Mouse (Mus musculus) activated CD4-positive, CD25-positive, alpha-beta regulatory T cell, adult 4 months (primary cell): ENCODE measurements around the gene Cln3. TPM values are rescaled to one million over a fixed set of nuclear protein-coding genes. Genes with fewer than 3 reads are reported as not detected.

Experiments used
- ATAC-seq: one replicate; pipeline ENCODE4 v1.8.0; 2017
- polyA plus RNA-seq, 2 experiments: library from polyadenylated mRNA; unstranded; fragments of 100-300 nt; shearing (Covaris generic); gene quantifications; one replicate each; pipeline ENCODE4 v1.2.1; 2017

The Cln3 gene
- polyA plus RNA-seq, 2 experiments from 2014 or later: 42.7 to 46.2 TPM

DNA sequence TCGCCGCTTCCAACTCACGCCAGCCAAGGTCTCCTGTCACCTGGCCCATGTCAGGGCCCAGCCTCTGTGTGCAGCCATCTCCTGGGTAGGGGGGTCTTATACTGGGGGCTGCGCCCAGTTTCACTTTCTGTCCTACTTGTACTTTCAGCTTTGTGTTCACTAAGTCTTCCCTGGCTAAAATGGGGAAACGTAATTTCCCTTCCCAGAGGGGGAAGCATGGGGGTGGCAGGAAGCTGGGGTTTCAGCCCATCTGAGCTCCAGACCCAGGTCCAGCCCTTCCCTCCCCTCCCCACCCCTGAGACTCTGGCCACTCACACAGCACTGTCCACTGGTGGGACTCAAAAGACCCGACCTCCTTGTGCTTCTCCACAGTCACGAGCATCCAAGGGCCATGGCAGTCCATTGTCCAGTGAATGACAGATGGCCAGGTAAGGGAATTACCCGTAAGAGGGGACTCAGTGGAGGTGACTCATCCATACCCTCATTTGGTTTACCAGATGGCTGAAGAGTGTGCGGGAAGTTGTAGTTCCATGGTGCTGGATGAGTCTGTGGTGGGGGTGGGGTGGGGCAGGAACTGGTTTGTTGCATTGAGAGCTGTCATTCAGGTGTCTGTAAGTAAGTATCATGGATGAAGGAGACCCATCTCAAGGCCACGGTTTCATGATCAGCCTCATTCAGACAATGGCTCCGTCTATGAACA is 9.4 kb upstream of the Cln3 start, which contains the start of gene Il27:
Gene Il27, minus strand, starts transcription at position 80 of the 700 bp plus-strand sequence.
- no peak for ATAC-seq

DNA sequence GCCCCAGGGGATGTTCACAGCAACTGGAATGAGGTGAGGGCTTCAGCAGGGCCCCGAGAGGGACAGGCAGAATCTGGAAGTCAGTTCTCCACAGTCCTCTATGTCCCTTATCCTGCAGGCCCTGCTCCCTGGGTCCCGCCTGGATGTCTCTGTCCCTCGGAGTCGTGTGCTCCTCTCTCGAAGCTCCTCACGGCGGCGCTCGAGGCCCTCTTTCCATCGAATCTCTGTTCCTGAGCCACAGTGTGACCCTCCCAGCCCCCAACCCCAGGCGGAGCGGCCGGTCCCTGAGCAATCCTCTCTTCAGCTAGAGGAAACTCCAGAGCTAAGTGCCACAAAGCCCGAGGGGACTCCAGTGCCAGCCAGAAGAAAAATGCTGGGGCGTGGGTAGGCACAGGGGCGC is 2.2 kb upstream of the Cln3 start:
- ATAC-seq: no peak

DNA sequence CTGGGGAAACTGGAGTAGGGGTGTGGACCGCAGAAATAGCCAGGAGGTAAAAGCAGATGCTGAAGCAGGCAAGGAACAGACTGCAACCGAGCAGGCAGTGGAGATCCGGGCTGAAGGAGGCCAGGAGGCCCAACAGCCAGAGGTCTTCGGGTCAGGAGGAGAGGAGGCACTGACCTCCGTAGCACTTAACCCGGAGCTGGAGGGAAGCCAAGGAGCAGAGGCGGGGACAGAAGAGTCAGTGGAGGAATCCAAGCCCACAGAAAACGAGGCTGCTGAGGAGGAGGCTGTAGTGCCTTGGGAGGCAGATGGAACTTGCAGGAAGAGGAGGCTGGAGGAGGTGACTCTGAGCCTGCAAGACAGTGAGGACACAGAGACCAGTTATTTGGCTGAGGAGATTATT is 1.2 kb upstream of the Cln3 start:
- no peak for ATAC-seq

DNA sequence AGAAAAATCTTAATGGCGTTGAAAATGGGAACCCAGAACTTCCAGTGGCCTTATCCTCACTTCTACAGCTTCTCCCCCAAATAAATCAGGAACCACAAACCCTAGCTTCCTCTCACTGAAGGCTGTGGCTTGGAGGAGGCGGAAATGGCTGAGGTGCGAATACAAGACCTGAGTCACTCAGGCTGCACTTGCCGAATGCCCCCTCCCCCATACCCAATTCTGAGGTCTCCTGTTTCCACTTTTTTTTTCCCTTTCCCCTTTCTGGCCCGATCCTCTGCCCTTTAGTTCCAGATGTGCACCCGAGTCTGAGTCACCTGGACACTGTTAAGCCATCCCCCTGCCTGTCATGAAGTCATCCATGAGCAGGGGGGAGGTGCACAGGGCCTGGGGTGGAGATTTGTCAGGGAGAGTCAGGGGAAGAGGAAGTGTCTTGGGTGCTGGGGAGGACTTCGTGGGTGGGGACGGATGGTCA is 1.1 kb downstream of the Cln3 start, which contains the start of gene Apobr:
Gene Apobr, plus strand, starts transcription at position 437 of the 472 bp plus-strand sequence.
- peak; percentile 48 for ATAC-seq

DNA sequence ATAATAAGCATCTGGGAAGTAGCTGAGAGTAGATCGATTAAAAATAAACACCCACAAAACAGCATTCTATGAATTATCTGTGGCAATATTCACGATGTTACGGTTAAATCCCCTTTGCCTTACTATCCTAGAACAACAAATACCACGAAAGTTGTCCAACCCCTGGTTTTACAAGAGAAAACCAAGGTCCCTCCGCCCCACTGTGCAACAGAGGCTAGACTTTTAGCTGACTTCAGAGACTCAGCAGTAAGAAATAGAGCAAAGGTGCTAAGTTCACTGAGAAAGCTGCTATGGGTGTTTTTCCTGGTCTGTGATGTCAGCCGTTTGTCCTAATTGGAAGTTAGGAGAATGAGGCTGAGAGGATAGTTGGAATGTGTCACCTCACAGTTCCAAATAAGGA is 1.9 kb downstream of the Cln3 start:
- ATAC-seq: no peak

DNA sequence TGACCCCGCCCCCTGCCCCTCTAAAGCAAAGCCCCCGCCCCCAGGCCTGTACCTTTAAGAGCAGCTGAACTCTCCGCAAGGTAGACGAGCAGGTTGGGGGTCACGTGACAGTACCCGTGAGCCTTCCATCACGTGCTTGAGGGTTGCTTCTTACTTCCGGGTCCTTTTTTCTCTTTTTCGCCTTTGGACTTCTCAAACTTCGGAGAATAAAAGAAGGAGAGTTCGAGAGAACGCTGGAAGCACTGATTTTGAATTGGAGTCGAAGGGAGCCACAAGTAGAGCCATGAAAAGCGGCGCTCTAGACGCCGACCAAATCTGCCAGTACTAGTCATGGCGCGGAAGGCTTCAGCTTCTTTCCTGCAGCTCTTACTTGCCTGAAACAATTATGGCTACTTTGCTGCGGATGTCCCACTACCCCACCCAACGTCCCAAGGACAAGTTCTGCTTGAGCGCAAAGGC is 2.3 kb downstream of the Cln3 start:
- peak; percentile 85 for ATAC-seq

DNA sequence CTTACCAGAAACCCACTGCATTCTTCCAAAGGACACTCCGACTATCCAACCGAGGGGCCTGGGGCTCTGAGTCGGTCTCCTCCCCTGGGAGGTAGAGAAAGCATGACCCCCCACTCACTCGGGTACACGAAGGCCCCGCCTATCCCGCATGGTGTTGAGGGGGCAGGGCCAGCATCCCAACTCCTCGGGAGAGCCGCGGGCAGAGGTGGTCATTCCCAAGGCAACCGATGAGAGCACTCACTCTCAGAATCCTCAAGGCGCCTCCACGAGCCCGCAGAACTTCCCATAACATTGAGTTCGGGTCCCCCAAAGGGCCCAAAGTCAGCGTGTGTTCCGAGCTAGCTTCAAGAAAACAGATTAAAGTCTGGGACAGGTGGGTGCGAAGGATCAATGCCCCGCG is 2.9 kb downstream of the Cln3 start:
- ATAC-seq: no peak

DNA sequence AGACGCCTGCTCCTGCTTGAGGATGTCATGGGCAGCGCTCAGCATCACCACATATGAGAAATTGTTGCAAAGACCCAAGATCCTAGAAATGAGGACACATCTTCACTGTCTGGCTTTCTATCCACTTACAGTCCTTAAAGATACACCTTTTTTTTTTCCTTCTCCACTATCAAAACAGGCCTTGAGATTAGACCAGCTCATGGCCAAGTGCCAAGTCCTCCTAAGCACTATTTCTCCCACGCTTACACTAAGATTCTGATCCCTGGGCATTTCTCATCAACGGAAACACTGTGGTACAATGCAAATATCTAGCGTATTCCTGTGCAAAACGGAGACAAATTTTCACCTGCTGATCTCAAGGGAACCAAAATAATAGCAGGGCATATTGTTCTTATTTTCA is 4.0 kb downstream of the Cln3 start:
- no peak for ATAC-seq

DNA sequence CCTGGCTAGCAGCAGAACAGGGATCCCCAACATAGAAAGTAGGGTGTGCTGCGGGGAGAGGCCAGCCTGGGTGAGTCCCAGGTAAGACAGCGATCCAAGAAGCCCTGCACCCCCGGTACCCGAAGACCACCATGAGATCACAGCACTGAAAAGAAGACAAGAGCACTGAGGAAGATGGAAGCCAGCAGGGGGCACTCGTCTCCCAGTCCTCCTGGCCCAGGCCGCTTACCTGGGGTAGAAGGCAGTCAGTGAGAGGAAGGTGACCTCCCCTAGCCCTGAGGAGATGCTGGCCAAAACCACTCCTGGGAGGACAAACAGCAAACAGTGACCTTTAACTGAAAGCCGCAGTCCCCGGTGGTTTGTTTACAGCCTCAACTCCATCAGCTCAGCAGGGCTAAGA is 6.4 kb downstream of the Cln3 start:
- no peak for ATAC-seq

DNA sequence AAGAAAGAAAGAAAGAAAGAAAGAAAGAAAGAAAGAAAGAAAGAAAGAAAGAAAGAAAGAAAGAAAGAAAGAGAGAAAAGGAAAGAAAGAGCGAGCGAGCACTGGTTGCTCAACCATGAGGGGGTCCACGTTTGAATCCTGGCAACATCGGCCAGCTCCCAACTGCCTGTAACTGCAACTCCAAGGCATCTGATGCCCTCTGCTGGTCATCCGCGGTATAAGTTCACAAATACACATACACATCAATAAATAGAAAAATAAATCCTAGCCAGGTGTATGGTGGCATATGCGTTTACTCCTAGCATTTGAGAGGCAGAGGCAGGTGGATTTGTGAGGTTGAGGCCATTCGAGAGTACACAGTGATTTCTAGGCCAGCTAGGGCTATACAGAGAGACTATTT is 8.7 kb downstream of the Cln3 start:
- ATAC-seq: no peak

DNA sequence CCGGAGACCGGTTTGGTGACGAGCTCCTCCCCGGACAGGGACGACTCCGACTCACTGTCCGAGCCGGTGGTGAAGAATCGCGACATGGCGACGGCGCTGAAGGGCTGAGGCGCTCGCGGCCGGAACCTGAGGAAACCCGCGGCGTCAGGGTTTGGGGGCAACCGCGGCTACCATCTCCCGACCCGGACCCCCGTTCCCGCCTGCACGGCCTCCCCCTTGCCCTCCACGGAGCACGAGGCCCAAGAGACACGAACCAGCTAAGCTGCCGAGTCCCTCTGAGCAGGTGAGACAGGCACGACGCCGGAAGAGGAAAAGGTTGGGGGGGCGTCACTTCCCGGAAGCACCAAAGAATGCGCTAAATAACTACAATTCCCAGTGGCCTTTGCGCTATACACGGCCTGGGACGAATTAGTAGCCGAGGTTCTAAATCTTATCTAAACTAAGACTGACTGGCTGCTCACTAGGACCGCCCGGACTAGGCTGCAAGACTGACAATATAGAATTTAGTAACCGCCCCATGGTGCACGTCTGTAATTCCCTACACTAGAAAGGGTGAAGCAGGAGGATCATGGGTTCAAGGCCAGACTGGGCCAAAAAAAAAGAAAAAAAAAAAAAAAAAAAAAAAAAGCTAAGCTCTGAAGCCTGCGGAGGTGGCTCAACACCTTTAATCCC is 19.4 kb downstream of the Cln3 start, which contains the start of gene Eif3c:
Gene Eif3c, minus strand, starts transcription at position 318 of the 672 bp plus-strand sequence.
- ATAC-seq: peak; percentile 97

DNA sequence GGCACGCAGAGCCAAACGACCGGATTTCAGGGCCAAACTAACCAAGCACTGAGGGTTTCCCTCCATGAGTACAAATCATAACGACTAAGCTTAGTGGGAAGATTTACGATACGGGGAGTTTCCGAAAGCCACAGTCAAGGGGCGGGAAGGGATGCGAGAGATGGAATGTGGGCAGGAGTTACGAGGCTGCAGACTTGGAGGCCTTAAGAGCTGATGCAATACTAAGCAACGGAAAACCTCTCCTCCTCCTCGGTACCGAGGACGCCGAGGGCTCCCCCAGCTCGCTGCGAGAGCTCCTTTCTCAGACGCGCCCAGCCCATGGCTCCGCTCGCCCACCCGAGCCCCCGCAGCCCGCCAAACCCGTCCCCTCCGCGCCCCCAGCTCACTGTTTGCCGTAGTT is 19.9 kb downstream of the Cln3 start:
- ATAC-seq: peak; percentile 16

DNA sequence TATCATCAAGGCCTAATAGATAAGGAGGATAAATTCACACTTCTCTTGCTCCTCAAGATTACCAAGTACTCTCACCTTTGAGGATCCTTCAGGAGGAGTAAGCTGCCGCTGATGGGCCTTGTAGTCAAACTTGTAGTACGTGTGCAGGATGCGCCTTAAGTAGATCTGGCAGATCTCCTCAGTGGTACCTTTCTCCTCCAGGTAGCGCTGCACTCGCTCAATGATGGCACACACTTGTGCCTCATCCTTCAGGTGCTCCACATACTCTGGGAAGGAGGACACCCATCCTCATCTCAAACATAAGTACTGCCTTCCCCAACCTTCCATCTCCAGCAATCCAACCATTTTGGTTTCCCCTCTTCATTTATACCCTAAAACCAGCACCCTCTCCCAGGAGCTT is 29.0 kb downstream of the Cln3 start:
- ATAC-seq: no peak

DNA sequence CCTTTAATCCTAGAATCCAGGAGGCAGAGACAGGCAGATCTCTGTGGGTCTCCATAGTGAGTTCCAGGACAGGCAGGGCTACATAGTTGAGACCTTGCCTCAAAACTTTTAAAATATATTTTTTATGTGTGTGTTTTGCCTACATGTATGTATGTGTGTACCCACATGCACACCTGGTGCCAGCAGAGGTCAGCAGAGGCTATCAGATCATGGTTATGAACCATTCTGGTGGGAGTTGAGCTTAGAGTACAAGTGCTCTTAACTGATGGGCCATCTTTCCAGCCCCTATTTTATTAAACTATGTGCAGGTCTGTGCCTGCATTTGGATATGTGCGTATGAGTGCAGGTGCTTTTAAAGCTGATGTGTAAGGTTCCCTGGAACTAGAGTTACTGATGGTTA is 30.8 kb downstream of the Cln3 start:
- ATAC-seq: no peak

DNA sequence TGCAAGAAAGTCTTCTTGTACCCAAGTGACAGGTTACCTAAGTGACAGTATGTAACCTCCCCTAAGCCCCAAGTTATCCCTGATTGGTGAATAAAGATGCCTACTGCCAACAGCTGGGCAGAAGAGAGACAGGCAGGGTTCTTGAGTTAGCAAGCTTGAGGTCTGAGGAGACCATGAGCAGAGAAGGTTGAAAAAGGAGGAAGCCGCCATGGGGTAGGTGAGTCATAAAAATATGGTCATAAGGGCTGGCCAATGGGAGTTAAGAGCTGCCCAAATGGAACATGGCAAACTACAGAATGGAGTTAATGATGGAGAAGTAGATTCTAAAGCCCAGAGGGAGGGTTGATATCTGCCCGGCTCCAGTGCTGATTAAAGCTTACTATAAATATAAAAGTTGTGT is 40.0 kb downstream of the Cln3 start:
- no peak for ATAC-seq

DNA sequence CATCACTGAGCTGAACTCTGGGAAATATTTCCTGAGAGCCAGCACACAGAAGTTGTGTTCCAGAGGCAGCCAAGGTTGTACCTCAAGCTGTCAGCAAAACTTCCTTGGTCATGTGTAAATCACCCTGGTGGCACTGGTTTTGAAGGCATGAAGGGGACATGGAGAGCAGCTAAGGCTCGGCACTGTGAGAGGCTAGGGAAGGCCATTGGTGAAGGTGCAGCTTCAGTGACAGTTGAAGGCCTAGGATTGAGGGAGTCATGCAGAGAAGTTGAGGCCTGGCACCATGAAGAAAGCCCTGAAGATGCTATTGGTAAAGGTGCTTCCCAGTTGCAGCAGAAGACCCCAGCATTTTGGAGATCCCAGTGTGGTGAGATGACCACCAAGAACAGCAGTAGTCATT is 44.0 kb downstream of the Cln3 start:
- no peak for ATAC-seq

DNA sequence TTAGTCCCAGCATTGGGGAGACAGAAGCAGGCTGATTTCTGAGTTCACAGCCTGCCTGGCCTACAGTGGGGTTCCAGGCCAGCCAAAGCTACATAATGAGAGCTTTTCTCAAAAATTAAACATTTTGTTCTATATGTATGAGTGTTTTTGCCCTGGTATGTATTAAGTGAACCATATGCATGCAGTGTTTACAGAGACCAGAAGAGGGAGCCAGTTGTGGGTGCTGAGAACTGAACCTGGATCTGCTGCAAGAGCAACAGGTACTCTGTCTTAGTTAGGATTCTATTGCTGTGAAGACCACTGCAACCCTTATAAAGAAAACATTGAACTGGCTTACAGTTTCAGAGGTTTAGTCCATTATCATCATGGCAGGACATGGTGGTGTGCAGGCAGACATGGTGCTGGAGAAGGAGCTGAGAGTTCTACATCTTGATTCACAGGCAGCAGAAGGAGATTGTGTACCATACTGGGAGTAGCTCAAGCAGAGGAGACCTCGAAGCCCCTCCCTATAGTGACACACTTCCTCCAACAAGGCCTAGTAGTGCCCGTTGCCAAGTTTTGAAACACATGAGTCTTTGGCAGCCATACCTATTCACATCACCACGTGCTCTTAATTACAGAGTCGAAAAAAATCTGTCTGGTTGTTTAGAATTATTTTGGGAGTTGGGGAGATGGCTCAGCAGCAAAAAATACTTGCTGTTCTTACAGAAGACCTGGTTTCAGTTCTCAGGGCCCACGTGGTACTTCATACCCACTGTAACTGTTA is 47.6 kb downstream of the Cln3 start:
- ATAC-seq: no peak

DNA sequence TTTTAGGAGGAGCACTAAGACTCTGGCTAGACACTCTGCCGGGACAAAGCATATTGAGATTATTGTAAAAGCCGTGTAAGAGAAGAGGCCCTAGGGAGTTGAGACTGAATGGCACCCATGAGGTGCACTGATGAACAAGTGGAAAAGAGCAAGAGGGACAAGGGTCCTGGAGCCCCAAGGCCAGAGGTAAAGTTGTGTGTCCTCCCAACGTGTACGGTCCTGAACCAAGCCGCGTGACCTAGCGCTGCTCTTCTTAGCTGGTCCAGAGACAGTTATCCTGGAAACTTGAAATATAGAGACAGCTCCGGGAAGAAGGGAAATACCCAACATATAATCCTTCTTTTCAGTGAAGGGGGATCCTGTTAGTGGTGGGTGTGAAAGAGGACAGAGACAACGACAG is 49.2 kb downstream of the Cln3 start:
- no peak for ATAC-seq

DNA sequence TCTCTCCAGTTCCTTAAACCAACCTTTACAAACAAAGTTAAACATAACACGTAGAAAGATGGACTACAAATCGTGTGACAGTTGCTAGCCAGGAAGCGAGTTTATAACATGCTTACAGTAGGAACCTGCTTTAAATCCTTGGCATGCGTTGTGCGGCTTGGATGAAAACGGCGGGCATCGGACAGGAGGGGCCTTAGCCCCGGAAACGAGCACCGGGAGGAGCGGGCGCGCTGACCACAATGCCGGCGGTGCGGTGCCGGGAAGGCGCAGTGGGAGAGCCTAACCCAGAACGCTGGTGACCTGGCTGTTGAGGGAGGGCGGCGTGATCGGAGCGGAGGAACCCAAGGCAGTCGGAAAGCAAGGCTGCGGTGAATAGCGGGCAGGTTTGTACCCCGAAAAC is 49.9 kb downstream of the Cln3 start:
- no peak for ATAC-seq

DNA sequence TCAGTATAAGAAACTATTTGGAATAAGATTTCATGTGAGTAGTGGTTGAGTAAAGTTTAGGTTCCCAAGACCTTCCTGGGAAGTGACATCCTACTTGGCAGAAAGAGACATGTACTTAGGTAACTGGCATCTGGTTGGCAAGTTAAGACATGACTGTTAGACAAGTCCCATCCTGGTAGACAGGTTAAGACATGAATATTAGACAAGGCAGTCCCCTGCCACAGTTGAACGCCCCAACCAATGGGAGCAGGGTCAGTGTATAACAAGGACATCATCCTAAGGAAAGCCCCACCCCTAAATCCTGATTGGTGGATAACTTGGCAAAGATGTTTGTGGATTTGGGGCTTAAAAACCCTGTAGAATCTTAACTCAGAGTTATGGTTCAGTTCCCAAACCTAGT is 52.2 kb downstream of the Cln3 start:
- ATAC-seq: no peak

DNA sequence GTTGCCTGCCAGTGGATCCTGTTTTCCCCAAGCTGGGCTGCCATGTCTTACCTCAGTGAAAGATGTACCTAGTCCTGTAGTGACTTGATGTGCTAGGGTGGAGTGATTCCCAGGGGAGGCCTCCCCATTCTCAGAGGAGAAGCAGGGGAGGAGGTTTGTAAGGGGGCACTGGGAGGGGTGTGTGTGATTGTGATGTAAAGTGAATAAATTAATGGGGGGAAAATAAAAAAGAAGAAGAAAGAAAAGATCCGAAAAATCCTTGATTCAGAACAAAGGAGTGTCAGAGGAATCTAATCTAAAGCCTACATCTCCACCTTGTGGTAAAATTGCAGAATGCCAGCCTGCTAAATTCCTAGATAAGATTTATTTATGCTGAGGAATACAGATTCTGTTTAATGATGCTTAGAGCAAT is 57.4 kb downstream of the Cln3 start:
- ATAC-seq: peak; percentile 32

DNA sequence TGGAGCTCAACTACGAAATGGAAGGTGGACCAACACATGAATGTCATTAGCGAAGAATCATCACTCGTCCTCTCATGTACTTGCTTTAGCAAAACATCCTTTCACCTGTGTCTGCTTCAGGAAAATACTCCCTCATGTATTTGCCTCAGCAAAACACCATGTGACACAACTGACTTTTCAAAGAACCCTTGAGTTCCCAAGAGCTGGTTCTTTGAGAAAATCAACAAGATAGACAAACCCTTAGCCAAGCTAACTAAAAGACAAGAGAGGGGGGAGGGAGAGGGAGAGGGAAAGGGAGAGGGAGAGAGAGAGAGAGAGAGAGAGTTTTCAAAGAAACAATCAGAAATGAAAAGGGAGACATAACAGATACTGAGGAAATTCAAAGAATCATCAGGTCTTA is 62.3 kb downstream of the Cln3 start:
- no peak for ATAC-seq
